Mouse (Mus musculus): ENCODE results near the gene Brdt.

The Brdt gene

GRCm38 (mm10) chr5:107330916-107331421 is at the start of gene Brdt:
Brdt (plus strand) TSS chr5:107331159.
- no peak for DNase-seq (ENCODE audit: low spot score in 2 of 2)

- DNase-seq (ENCODE audit: low spot score in 2 of 2), result no peak
Observed at GRCm38 (mm10) chr5:107282561-107283307, 48.2 kb upstream of the Brdt start.

- no peak for DNase-seq (ENCODE audit: low spot score in 2 of 2)
Observed at GRCm38 (mm10) chr5:107283935-107284524, 46.9 kb upstream of the Brdt start.

DNA sequence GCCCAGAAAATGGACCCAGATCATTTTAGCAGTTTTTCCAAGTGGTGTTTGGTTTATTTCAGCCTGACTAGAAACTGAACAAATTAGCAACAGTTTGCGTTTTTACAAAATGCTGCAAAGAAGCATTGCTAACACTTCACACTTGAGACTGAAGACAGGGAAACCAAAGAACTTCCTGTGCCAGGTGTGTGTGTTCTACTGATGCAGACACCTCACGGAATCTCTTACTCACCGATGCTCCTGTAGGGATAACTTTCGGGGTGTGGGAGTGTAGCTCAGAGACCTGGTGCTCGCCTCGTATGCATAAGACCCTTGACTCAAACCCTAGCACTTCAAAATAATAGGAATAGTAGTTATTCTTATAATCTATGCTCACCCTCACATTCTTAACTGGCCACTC is 45.4 kb upstream of the Brdt start:
- no peak for DNase-seq (ENCODE audit: low spot score in 2 of 2)

DNA sequence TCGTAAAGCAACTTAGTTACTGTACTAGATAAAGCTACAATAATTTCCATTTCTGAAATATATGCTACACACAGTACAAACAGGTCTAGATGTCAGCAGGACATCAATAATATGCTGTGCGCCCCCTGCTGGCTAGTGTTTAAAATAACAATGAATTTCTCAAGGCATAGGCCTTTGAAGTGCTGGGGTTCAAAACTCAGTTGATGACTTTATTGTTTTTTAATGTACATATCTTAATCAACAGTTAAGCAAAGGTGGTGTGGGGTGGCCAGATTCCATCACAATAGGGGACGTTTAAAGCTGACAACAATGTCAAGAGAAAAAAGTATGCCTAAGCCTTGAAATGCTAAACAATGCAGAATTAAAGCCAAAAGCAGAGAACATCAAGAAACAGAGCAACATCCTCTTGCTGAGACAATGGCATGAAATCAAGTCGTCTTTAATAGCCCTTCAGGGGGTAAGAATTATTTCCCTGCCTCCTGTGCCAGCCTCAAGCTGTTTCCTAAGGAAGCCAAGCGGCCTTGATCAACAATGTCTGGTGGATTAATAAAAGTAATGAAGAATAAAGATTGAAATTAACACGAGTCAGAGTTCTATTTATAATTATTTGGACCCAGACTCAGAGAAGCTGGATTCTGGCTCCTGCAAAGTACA is 43.6 kb upstream of the Brdt start:
- peak in 1 of 2 experiments; percentile 46 for DNase-seq (ENCODE audit: low spot score in 2 of 2)

DNA sequence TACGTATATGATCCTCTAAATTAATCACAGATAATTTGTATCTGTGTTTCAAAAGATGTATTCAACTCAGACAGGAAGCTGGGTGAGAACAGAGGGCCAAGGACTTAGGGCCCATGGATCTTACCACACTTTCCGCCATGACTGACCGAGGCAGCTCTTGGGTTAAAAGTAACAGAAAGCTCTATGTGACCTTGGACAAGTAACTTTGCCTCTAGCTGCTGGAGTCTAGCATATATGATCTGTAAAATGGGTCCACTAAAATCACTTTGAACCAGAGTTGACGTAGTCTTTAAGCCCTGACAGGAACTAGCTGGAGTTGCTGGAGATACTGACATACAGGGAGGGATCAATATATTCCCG is 43.1 kb upstream of the Brdt start:
- no peak for DNase-seq (ENCODE audit: low spot score in 2 of 2)

DNA sequence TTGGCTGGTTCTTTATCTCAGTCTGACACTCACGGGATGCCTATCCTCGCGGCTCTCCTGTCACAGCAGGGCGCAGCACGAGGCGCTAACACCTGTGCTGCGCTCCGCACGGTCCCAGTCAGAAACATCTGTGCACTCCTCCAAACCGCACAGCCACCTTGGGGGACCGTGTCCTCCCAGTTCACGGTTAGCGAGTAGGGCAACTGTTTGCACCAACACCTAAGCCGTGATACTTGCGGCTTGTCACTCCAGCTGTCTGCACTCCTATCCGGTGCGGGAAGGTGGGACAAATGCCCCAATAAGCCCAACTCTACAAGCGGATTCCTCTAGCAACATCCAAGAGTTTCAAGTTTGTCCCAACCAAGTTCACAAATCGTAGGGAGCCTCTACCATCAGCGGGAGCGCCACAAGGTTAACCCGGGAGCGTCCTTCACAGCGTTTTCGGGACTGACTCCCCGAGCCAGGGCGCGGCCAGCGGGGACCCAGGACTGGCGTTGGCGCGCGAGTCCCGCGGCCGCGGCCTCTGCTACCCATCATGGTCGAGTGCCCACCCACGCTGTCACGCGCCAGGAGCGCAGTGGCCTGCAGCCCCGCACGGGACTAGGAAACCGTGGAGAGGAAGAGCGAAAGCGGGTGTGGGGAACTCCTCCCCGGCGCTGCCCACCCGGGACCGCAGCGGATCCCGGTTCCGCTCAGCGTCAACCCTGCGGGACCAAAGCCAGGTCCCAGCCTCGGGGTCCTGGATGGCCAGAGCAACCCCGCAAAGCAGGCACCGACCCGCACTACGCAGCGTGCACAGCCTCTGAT is 42.3 kb upstream of the Brdt start:
- no peak for DNase-seq (ENCODE audit: low spot score in 2 of 2)

GRCm38 (mm10) chr5:107289234-107289764 is 41.7 kb upstream of the Brdt start, which contains the start of gene Tgfbr3:
Tgfbr3 (minus strand) TSS chr5:107289629.
- DNase-seq (ENCODE audit: low spot score in 2 of 2), result peak; percentile 43 to 64

- DNase-seq (ENCODE audit: low spot score in 2 of 2), result no peak
Observed at GRCm38 (mm10) chr5:107289986-107290385, 41.0 kb upstream of the Brdt start.

- DNase-seq (ENCODE audit: low spot score in 2 of 2), result no peak
Observed at GRCm38 (mm10) chr5:107294041-107294440, 36.9 kb upstream of the Brdt start.

DNA sequence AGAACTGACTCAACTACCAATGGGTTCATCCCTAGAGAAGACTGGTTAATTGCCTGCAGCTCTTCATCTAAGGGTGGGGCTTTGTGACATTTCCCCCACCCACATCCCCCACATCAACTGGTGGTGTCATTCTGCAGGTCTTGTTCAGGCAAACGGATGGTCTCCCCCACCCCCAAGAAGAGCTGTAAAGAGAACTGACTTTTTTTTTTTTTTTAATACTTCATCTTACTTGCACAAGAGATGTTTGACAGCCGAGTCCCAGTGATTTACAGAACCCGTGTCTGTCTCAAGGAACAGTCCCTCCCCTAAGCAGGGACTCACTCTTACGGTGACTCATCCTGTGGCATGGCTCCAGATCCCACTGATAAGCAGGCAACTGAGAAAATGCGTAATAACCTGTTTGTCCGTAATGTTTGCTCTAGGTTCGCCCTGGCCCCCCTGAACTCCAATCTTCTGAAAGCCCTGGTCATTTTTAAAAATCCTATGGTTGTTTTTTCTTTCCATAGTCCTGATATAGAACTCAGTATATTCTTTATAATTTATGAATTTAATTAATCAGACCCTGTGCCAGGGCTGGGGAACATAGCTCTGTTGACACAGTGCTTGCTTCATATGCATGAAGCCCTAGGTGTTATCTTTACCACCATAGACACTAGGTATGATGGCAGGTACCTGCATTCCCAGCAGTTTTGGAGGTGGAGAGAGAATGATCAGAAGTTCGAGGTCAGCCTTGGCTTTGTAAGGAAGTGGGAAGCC is 35.7 kb upstream of the Brdt start:
- no peak for DNase-seq (ENCODE audit: low spot score in 2 of 2)

- DNase-seq (ENCODE audit: low spot score in 2 of 2), result no peak
Observed at GRCm38 (mm10) chr5:107295817-107296511, 35.0 kb upstream of the Brdt start.

GRCm38 (mm10) chr5:107296512-107297322 is 34.2 kb upstream of the Brdt start:
- no peak for DNase-seq (ENCODE audit: low spot score in 2 of 2)

GRCm38 (mm10) chr5:107298854-107299253 is 32.1 kb upstream of the Brdt start:
- DNase-seq (ENCODE audit: low spot score in 2 of 2), result no peak

- DNase-seq (ENCODE audit: low spot score in 2 of 2), result no peak
Observed at GRCm38 (mm10) chr5:107303350-107303861, 27.6 kb upstream of the Brdt start.

DNA sequence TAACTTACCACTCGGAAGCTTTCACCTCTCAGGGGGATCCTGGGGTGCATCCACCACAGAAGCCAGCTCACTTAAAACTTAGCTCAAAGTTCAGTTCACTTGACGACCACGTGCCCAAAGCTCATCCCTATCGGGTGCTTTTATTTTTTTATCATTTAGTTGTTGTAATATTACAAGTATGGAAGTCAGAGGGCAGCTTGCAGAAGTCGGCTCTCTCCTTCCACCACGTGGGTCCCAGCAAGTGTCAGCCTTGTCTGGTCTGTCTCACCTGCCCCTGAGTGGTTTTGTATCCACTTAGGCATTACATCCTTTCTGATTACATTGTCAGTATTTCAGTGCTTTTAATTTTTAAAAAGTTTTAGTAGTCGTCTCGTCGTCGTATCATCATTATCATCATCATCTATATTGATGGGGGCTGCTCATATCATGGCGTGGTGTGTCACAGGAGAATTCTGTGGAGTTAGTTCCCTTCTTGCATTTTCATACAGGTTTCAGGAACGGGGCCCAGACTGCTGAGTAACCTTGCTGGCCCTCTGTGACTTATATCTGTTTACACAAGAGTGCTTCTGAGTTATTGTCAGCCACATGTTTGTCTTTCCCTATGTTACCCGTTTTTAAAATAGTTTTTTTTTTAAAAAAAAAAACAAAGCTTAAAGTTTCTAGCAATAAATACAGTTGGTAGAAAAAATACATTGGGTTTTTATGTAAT is 26.7 kb upstream of the Brdt start:
- DNase-seq (ENCODE audit: low spot score in 2 of 2), result no peak

DNA sequence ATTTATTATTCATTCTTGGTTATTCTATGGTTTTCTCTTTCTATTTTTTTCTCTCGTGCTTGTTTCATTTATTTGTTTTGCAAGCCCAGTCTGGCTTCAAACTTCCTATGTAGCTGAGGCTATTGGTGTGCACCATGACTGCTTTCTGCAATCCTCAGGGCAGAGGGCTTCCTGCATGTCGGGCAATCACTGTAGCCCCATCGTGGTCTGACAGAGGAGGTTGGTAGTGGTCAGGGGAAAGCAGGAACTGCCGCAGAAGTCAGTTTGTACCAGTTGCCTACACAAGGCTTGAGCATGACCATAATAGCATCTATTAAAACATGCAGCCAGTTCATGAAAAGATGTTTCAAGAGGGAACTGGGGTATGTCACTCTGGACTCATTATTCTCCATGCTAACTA is 23.5 kb upstream of the Brdt start:
- no peak for DNase-seq (ENCODE audit: low spot score in 2 of 2)

- no peak for DNase-seq (ENCODE audit: low spot score in 2 of 2)
Observed at GRCm38 (mm10) chr5:107317141-107317540, 13.8 kb upstream of the Brdt start.

DNA sequence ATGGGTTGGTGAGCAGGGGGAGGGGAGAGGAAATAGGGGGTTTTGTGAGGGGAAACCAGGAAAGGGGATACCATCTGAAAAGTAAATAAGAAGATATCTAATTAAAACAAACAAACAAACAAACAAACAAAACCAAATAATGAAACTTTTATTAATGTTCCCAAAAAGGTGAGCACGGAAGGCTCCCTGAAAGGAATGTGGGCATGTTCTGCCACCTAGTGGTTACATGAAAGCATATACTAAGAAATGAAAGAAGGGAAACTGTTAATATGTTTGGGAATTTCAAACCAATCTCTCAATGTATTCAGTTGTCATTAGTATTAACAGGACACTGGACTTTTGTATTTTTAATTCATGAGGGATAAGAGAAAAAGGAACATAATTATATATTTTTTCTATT is 10.3 kb upstream of the Brdt start:
- peak in 1 of 2 experiments; percentile 8 for DNase-seq (ENCODE audit: low spot score in 2 of 2)

Data from frontal cortex, postnatal 10 days (tissue).